Mouse (Mus musculus) monocyte, adult 59 days (primary cell): Measurements from ENCODE around the gene 1700061G19Rik. TPM values are rescaled to one million over a fixed set of nuclear protein-coding genes. Genes with fewer than 3 reads are reported as not detected.

Experiments
- total RNA-seq, 2 experiments: library from RNA; stranded (reverse); gene quantifications; one replicate each; pipeline ENCODE4 v1.2.4; 2023

Gene 1700061G19Rik
- total RNA-seq = under 1 TPM in 1 of 2 experiments, not detected in 1; 0.24 TPM

GRCm38 (mm10) chr17:56874936-56875651 is at the start of gene 1700061G19Rik:
1700061G19Rik (plus strand) TSS chr17:56875477.

GRCm38 (mm10) chr17:56830411-56831110 is 44.7 kb upstream of the 1700061G19Rik start, which contains the start of gene Rfx2:
Rfx2 (minus strand) TSS chr17:56831013.

GRCm38 (mm10) chr17:56874237-56874636 is 1.0 kb upstream of the 1700061G19Rik start, which contains the start of gene Acsbg2:
Acsbg2 (minus strand) TSS chr17:56874447.

GRCm38 (mm10) chr17:56935363-56936131 is 60.3 kb downstream of the 1700061G19Rik start, which contains the start of gene Mllt1:
Mllt1 (minus strand) TSS chr17:56935415.

Other genes with a start within 250 kb of the 1700061G19Rik start
- gene Lonp1, start 248.6 kb upstream of the 1700061G19Rik start, total RNA-seq = 10 to 100 TPM; 30.7 to 32.1 TPM
- gene Catsperd, start 247.3 kb upstream of the 1700061G19Rik start, total RNA-seq = under 1 TPM; 0.42 to 0.55 TPM
- 10 to 100 TPM; 68.3 to 70.9 TPM for gene Ranbp3, start 202.2 kb upstream of the 1700061G19Rik start, total RNA-seq
- 10 to 100 TPM; 65.3 to 82.2 TPM for gene Ndufa11, start 157.7 kb upstream of the 1700061G19Rik start, total RNA-seq
- gene Vmac, start 157.5 kb upstream of the 1700061G19Rik start, total RNA-seq = 1 to 10 TPM; 5.4 to 5.7 TPM
- gene Nrtn, start 117.9 kb upstream of the 1700061G19Rik start, total RNA-seq = not detected
- gene Dus3l, start 110.7 kb upstream of the 1700061G19Rik start, total RNA-seq = 10 to 100 TPM; 47.3 to 49.5 TPM
- gene Prr22, start 105.2 kb upstream of the 1700061G19Rik start, total RNA-seq = under 1 TPM; 0.42 to 0.70 TPM
- gene Rfx2, start 44.5 kb upstream of the 1700061G19Rik start, total RNA-seq = 10 to 100 TPM; 71.8 to 73.4 TPM
- gene Acsbg2, start 1.0 kb upstream of the 1700061G19Rik start, total RNA-seq = not detected
- gene Mllt1, start 59.9 kb downstream of the 1700061G19Rik start, total RNA-seq = 10 to 100 TPM; 27.3 to 28.0 TPM
- gene Acer1, start 106.6 kb downstream of the 1700061G19Rik start, total RNA-seq = not detected
- gene Clpp, start 114.8 kb downstream of the 1700061G19Rik start, total RNA-seq = 10 to 100 TPM; 12.6 to 19.9 TPM
- gene Alkbh7, start 121.9 kb downstream of the 1700061G19Rik start, total RNA-seq = 10 to 100 TPM; 11.1 to 12.4 TPM
- 1 to 10 TPM in 1 of 2 experiments, not detected in 1; 1.6 TPM for gene Pspn, start 124.5 kb downstream of the 1700061G19Rik start, total RNA-seq
- 10 to 100 TPM; 46.9 to 54.3 TPM for gene Gtf2f1, start 135.8 kb downstream of the 1700061G19Rik start, total RNA-seq
- not detected for gene Gm17949, start 136.0 kb downstream of the 1700061G19Rik start, total RNA-seq
- gene Khsrp, start 156.0 kb downstream of the 1700061G19Rik start, total RNA-seq = 100 to 1,000 TPM in 1 of 2 experiments, 10 to 100 TPM in 1; 98.9 to 101 TPM
- not detected for gene Slc25a41, start 166.2 kb downstream of the 1700061G19Rik start, total RNA-seq
- gene Crb3, start 183.6 kb downstream of the 1700061G19Rik start, total RNA-seq = not detected
- 1 to 10 TPM; 4.1 to 5.2 TPM for gene Slc25a23, start 184.4 kb downstream of the 1700061G19Rik start, total RNA-seq
- 100 to 1,000 TPM; 114 to 120 TPM for gene Dennd1c, start 203.0 kb downstream of the 1700061G19Rik start, total RNA-seq
- gene Tubb4a, start 212.3 kb downstream of the 1700061G19Rik start, total RNA-seq = not detected
- gene Tnfsf9, start 229.8 kb downstream of the 1700061G19Rik start, total RNA-seq = 10 to 100 TPM; 15.9 to 16.5 TPM